Mouse (Mus musculus) G1E (cell line): ENCODE measurements around the gene Zfp40. TPM values are rescaled to one million over a fixed set of nuclear protein-coding genes. Genes with fewer than 3 reads are reported as not detected.
"Not testable (repeated sequence)": the region's sequence is repeated elsewhere in the genome, so short reads cannot be mapped to it uniquely, and the experiment has no call there.

Experiments used
- ATAC-seq: 2 replicates; pipeline ENCODE4 v1.8.0; 2016; ENCODE audit warnings: mild to moderate bottlenecking; ENCODE audit not compliant: insufficient number of reproducible peaks, poor library complexity, low FRiP score, severe bottlenecking; ENCODE audit errors: extremely low read depth
- DNase-seq: peaks from one replicate; pipeline ENCODE4 v3.0.0; 2012; ENCODE audit warnings: low spot score
- H3K27me3 ChIP-seq: 2 replicates; pipeline ENCODE4 v1.6.1; 2012; ENCODE audit warnings: mild to moderate bottlenecking, low read length, inconsistent platforms; ENCODE audit not compliant: insufficient read depth
- H3K36me3 ChIP-seq: replicated peaks from 2 replicates; pipeline ENCODE3; 2012; ENCODE audit warnings: mild to moderate bottlenecking, inconsistent platforms
- H3K4me1 ChIP-seq: 2 replicates; pipeline ENCODE4 v1.6.1; 2012; ENCODE audit warnings: low read depth, low read length, inconsistent platforms, mixed read lengths; ENCODE audit not compliant: insufficient read depth
- H3K4me3 ChIP-seq: 2 replicates; pipeline ENCODE4 v1.5.1; 2012; ENCODE audit warnings: low read depth, mild to moderate bottlenecking, inconsistent platforms, low read length, moderate library complexity, mixed read lengths
- H3K9me3 ChIP-seq: replicated peaks from 2 replicates; pipeline ENCODE4 v1.6.1; 2012; ENCODE audit warnings: inconsistent platforms
- CTCF ChIP-seq: IDR thresholded peaks from 2 replicates; pipeline ENCODE4 v1.5.1; 2012; ENCODE audit warnings: low read depth, low read length, inconsistent platforms, mixed read lengths
- GATA1 ChIP-seq: IDR thresholded peaks from 2 replicates; pipeline ENCODE4 v1.6.1; 2012; ENCODE audit warnings: borderline replicate concordance, low read length, inconsistent platforms, mixed read lengths
- GATA2 ChIP-seq: IDR thresholded peaks from 2 replicates; pipeline ENCODE4 v1.6.1; 2012; ENCODE audit warnings: low read depth, low read length, inconsistent platforms, borderline replicate concordance
- POLR2AphosphoS5 ChIP-seq: IDR thresholded peaks from 2 replicates; pipeline ENCODE4 v1.6.1; 2012; ENCODE audit warnings: low read depth, low read length, inconsistent platforms; ENCODE audit not compliant: insufficient replicate concordance
- TAL1 ChIP-seq: conservative IDR thresholded peaks from 2 replicates; pipeline ENCODE4 v1.6.1; 2012; ENCODE audit warnings: low read depth, low read length, inconsistent platforms, mixed read lengths
- polyA plus RNA-seq: library from polyadenylated mRNA; stranded (reverse); fragments of >175 nt; gene quantifications from 2 replicates; pipeline ENCODE4 v1.2.3, GENCODE M21; 2012
- total RNA-seq, 2 experiments: library from RNA; stranded (forward) in 1 of 2; stranded (reverse) in 1 of 2; fragments of 200-1000 nt in 1 of 2; fragments of >200 nt in 1 of 2; fragmentation: Nextera tagmentation in 1 of 2; gene quantifications; 2 replicates each; pipeline ENCODE4 v1.2.3; 2014 to 2017

Zfp40 gene
- 19.5 and 23.6 TPM in 2 replicates for total RNA-seq (2014; fragmentation: Nextera tagmentation)
- 7.8 and 9.8 TPM in 2 replicates for total RNA-seq (2017)
- 1.3 and 1.4 TPM in 2 replicates for polyA plus RNA-seq

GRCm38 (mm10) chr17:23192453-23193379, at the start of gene Zfp40:
TSS of gene Zfp40 (minus strand) at chr17:23193252.
- peaks cover 12% of the 10 kb centered on the region for H3K4me1 ChIP-seq
- TF ChIP-seq GATA1 (no peak), POLR2AphosphoS5 (no peak), CTCF (no peak), TAL1 (no peak), GATA2 (no peak)
- H3K9me3 ChIP-seq, result no peaks in the 10 kb centered on the region
- peaks cover 6% of the 10 kb centered on the region for H3K36me3 ChIP-seq
- H3K27me3 ChIP-seq, result no peaks in the 10 kb centered on the region
- DNase-seq (peak; percentile 80), ATAC-seq (peak; percentile 96)
- peak within 1 kb of the TSS; percentile 73 for H3K4me3 ChIP-seq

- Histone ChIP-seq H3K36me3 (no peaks in the 10 kb centered on the region), H3K4me3 (no peak overlapping the region), H3K4me1 (no peaks in the 10 kb centered on the region), H3K27me3 (no peaks in the 10 kb centered on the region), H3K9me3 (no peaks in the 10 kb centered on the region)
- ATAC-seq (no peak), DNase-seq (no peak)
- TF ChIP-seq GATA2 (no peak), CTCF (no peak), POLR2AphosphoS5 (no peak)
Observed at GRCm38 (mm10) chr17:23218320-23218719, 25.3 kb upstream of the Zfp40 start.

GRCm38 (mm10) chr17:23199856-23200255, 6.8 kb upstream of the Zfp40 start:
- not testable (repeated sequence) for DNase-seq, H3K4me3 ChIP-seq, H3K36me3 ChIP-seq, H3K4me1 ChIP-seq, H3K9me3 ChIP-seq, H3K27me3 ChIP-seq
- ATAC-seq, result 0 out of 2 replicates have a peak, but pooled peaks have one; percentile 15
- peak; percentile 30; the same call in 1 of the 2 replicates for TF ChIP-seq CTCF

GRCm38 (mm10) chr17:23193441-23193840, 389 bp upstream of the Zfp40 start:
- Histone ChIP-seq H3K4me1 (peaks cover 12% of the 10 kb centered on the region), H3K4me3 (peak overlapping the region; percentile 71), H3K36me3 (peaks cover 6% of the 10 kb centered on the region), H3K9me3 (no peaks in the 10 kb centered on the region), H3K27me3 (no peaks in the 10 kb centered on the region)
- no peak for TF ChIP-seq CTCF
- ATAC-seq (peak; percentile 85), DNase-seq (peak; percentile 66)

GRCm38 (mm10) chr17:23187680-23188079, 5.4 kb downstream of the Zfp40 start:
- peaks cover 16% of the 10 kb centered on the region for H3K36me3 ChIP-seq
- DNase-seq, result no peak
- TF ChIP-seq TAL1 (no peak), GATA2 (no peak), CTCF (no peak), POLR2AphosphoS5 (no peak), GATA1 (no peak)
- peaks cover 4% of the 10 kb centered on the region for H3K4me1 ChIP-seq
- no peak for ATAC-seq
- H3K27me3 ChIP-seq, result no peaks in the 10 kb centered on the region
- H3K4me3 ChIP-seq, result no peak overlapping the region
- no peaks in the 10 kb centered on the region for H3K9me3 ChIP-seq

Other genes with a start within 250 kb of the Zfp40 start
- gene Vmn2r-ps130, start 132.1 kb downstream of the Zfp40 start, total RNA-seq (2014; fragmentation: Nextera tagmentation), result not detected in 2 replicates
- gene Vmn2r-ps130, start 132.1 kb downstream of the Zfp40 start, total RNA-seq (2017), result 0.05 TPM in 1 of 2 replicates, not detected in the other
- gene Vmn2r-ps130, start 132.1 kb downstream of the Zfp40 start, polyA plus RNA-seq, result not detected in 2 replicates
- gene Vmn2r114, start 119.3 kb upstream of the Zfp40 start, total RNA-seq (2014; fragmentation: Nextera tagmentation), result not detected in 2 replicates
- 0.06 and 0.11 TPM in 2 replicates for gene Vmn2r114, start 119.3 kb upstream of the Zfp40 start, total RNA-seq (2017)
- not detected in 2 replicates for gene Vmn2r114, start 119.3 kb upstream of the Zfp40 start, polyA plus RNA-seq
- not detected in 2 replicates for gene Vmn2r115, start 150.5 kb upstream of the Zfp40 start, total RNA-seq (2014; fragmentation: Nextera tagmentation)
- 0.05 and 0.06 TPM in 2 replicates for gene Vmn2r115, start 150.5 kb upstream of the Zfp40 start, total RNA-seq (2017)
- gene Vmn2r115, start 150.5 kb upstream of the Zfp40 start, polyA plus RNA-seq, result not detected in 2 replicates
- gene Vmn2r116, start 191.4 kb upstream of the Zfp40 start, total RNA-seq (2014; fragmentation: Nextera tagmentation), result not detected in 2 replicates
- gene Vmn2r116, start 191.4 kb upstream of the Zfp40 start, total RNA-seq (2017), result 0.06 and 0.16 TPM in 2 replicates
- gene Vmn2r116, start 191.4 kb upstream of the Zfp40 start, polyA plus RNA-seq, result not detected in 2 replicates